Mouse (Mus musculus) kidney, adult 2 months (tissue): ENCODE results near the gene Amot. TPM values are rescaled to one million over a fixed set of nuclear protein-coding genes. Genes with fewer than 3 reads are reported as not detected.

ENCODE experiments used
- DNase-seq: peaks from one replicate; pipeline ENCODE4 v3.0.0; 2021
- H3K27ac ChIP-seq: fragments of 200-500 bp; 2 replicates; pipeline ENCODE4 v1.5.1; 2012; ENCODE audit warnings: low read depth, low read length, control low read depth, inconsistent platforms; ENCODE audit not compliant: insufficient read depth
- H3K27me3 ChIP-seq: fragments of 200-500 bp; replicated peaks from 2 replicates; pipeline ENCODE4 v1.6.1; 2012; ENCODE audit warnings: mild to moderate bottlenecking, moderate library complexity, low read length, inconsistent platforms; ENCODE audit not compliant: control insufficient read depth, insufficient read depth
- H3K36me3 ChIP-seq: fragments of 200-500 bp; 2 replicates; pipeline ENCODE4 v1.6.1; 2012; ENCODE audit warnings: mild to moderate bottlenecking, moderate library complexity, low read length, inconsistent platforms; ENCODE audit not compliant: control insufficient read depth, insufficient read depth
- H3K4me1 ChIP-seq: fragments of 200-500 bp; 2 replicates; pipeline ENCODE4 v1.6.1; 2011; ENCODE audit warnings: low read length; ENCODE audit not compliant: control insufficient read depth, insufficient read depth
- H3K4me3 ChIP-seq: fragments of 200-500 bp; 2 replicates; pipeline ENCODE4 v1.5.1; 2011; ENCODE audit warnings: mild to moderate bottlenecking, low read depth, low read length, control low read depth; ENCODE audit not compliant: insufficient read depth
- CTCF ChIP-seq: fragments of 200-500 bp; conservative IDR thresholded peaks from 2 replicates; pipeline ENCODE4 v1.5.1; 2011; ENCODE audit warnings: low read depth, mild to moderate bottlenecking, control low read depth, low read length, moderate library complexity, mixed read lengths; ENCODE audit not compliant: insufficient read depth, insufficient read length
- POLR2A ChIP-seq: fragments of 200-500 bp; IDR thresholded peaks from one replicate; pipeline ENCODE4 v1.6.1; 2011; ENCODE audit warnings: low read depth, low read length, control low read depth
- WGBS: fragments of 180-500 bp; shearing (Covaris S2); methylation state at CpG from one replicate; pipeline ENCODE4 v1.1.7; 2018; 5-methylcytosine and 5-hydroxymethylcytosine counted together
- polyA plus RNA-seq: library from polyadenylated mRNA; depleted of rRNA; stranded (reverse); fragments of >200 nt; gene quantifications from 2 replicates; pipeline ENCODE4 v1.2.3, GENCODE M21; 2012; rRNA removed

Amot gene
- polyA plus RNA-seq, 1 experiment: 24.6 TPM

- Histone ChIP-seq H3K27me3 (no peaks in the 10 kb centered on the region), H3K4me3 (no peak overlapping the region), H3K36me3 (no peaks in the 10 kb centered on the region), H3K4me1 (no peaks in the 10 kb centered on the region), H3K27ac (no peak overlapping the region)
- DNase-seq: peak; percentile 3
- WGBS: 8% methylated on average over 6 of the region's 6 CpGs
- TF ChIP-seq POLR2A (no peak), CTCF (no peak)
Measured at GRCm38 (mm10) chrX:145411425-145411824, 93.6 kb downstream of the Amot start.

DNA sequence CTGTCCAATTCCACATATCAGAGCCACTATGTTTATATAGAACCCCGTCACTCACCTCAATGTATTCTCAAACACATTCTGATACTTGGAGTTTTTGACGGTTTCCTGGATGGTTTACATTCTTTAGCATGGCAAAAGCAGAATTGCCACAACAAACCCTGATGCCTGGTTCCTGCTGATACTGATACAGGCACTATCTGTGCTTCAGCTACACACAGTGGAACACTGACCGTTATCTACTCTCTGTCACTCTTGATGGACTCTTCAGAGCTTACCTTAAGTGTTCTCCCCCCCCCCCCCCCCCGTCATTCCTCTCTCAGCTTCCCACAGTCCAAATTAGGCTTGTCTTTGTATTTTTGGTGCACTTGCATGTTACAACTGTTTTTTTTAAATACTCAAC, 98.9 kb downstream of the Amot start:
- DNase-seq: no peak
- H3K4me1 ChIP-seq: no peaks in the 10 kb centered on the region
- H3K27me3 ChIP-seq: no peaks in the 10 kb centered on the region
- H3K27ac ChIP-seq: no peak overlapping the region
- no peaks in the 10 kb centered on the region for H3K36me3 ChIP-seq
- H3K4me3 ChIP-seq: no peak overlapping the region
- WGBS: 62% methylated on average over 4 of the region's 4 CpGs
- TF ChIP-seq CTCF (no peak), POLR2A (no peak)

- no peak for DNase-seq
- no peaks in the 10 kb centered on the region for H3K27me3 ChIP-seq
- no peaks in the 10 kb centered on the region for H3K36me3 ChIP-seq
- 84% methylated on average over 3 of the region's 3 CpGs for WGBS
- TF ChIP-seq POLR2A: no peak
- TF ChIP-seq CTCF: no peak
- H3K4me3 ChIP-seq: no peak overlapping the region
- no peak overlapping the region for H3K27ac ChIP-seq
- no peaks in the 10 kb centered on the region for H3K4me1 ChIP-seq
Measured at GRCm38 (mm10) chrX:145401926-145402325, 103.1 kb downstream of the Amot start.

DNA sequence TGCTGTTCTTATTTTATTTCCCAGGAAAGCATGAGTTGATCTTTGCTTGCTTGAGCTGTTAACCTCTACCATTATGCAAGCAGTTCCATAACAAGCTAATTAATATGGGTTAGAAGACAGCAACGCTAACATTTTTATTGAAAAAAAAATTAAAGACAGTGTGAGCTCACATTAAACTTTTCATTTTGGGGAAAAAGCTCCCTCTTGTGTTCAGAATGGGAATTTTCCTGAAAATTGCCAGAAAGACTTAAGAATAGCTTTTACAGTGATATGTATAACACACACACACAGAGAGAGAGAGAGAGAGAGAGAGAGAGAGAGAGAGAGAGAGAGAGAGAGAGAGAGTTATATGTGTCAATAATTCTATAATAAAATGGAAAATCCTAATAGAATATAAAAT, 105.7 kb downstream of the Amot start:
- TF ChIP-seq CTCF (no peak), POLR2A (no peak)
- peak; percentile 20 for DNase-seq
- H3K27ac ChIP-seq: no peak overlapping the region
- H3K4me3 ChIP-seq: no peak overlapping the region
- no peaks in the 10 kb centered on the region for H3K4me1 ChIP-seq
- H3K36me3 ChIP-seq: no peaks in the 10 kb centered on the region
- WGBS: 0% methylated on average over 1 of the region's 1 CpGs
- no peaks in the 10 kb centered on the region for H3K27me3 ChIP-seq

Other genes with a start within 250 kb of the Amot start
- gene Lhfpl1, start 156.1 kb downstream of the Amot start, polyA plus RNA-seq: 0.18 and 0.30 TPM in 2 replicates